Mouse (Mus musculus) forebrain, embryonic 10.5 days (tissue): ENCODE measurements around the gene Ppp1r27. TPM values are rescaled to one million over a fixed set of nuclear protein-coding genes. Genes with fewer than 3 reads are reported as not detected.
A peak's percentile ranks its signal among the peaks of the same experiment; 100 is the strongest.
"Not testable (repeated sequence)": the region's sequence is repeated elsewhere in the genome, so short reads cannot be mapped to it uniquely, and the experiment has no call there.

Source experiments
- DNase-seq: peaks from one replicate; pipeline ENCODE4 v3.0.0-alpha.2; 2017; ENCODE audit warnings: low spot score; ENCODE audit errors: extremely low spot score
- H3K27ac ChIP-seq: fragments of 300-500 bp; sonication (generic); 2 replicates; pipeline ENCODE4 v1.5.1; 2016; ENCODE audit warnings: mild to moderate bottlenecking
- H3K27me3 ChIP-seq: fragments of 300-500 bp; sonication (generic); 2 replicates; pipeline ENCODE4 v1.6.1; 2016; ENCODE audit warnings: mild to moderate bottlenecking; ENCODE audit not compliant: poor library complexity, severe bottlenecking
- H3K36me3 ChIP-seq: fragments of 300-500 bp; sonication (generic); replicated peaks from 2 replicates; pipeline ENCODE4 v1.6.1; 2016; ENCODE audit warnings: mild to moderate bottlenecking, moderate library complexity
- H3K4me1 ChIP-seq: fragments of 300-500 bp; sonication (generic); 2 replicates; pipeline ENCODE4 v1.6.1; 2016
- H3K4me3 ChIP-seq: fragments of 300-500 bp; sonication (generic); 2 replicates; pipeline ENCODE4 v1.5.1; 2016; ENCODE audit warnings: mild to moderate bottlenecking, moderate library complexity
- H3K9me3 ChIP-seq: fragments of 300-500 bp; sonication (generic); 2 replicates; pipeline ENCODE4 v1.6.1; 2016; ENCODE audit warnings: mild to moderate bottlenecking, moderate library complexity
- WGBS: fragments of 180-500 bp; shearing (Covaris S2); methylation state at CpG from one replicate; pipeline ENCODE4 v1.1.7; 2016; 5-methylcytosine and 5-hydroxymethylcytosine counted together
- polyA plus RNA-seq: library from polyadenylated mRNA; unstranded; fragments of >200 nt; fragmentation: Nextera tagmentation; extraction: Ambion mirVana; gene quantifications from 2 replicates; pipeline ENCODE4 v1.2.1, GENCODE M21; 2016

Ppp1r27 gene
- polyA plus RNA-seq, 1 experiment from 2014 or later, result not detected

GRCm38 (mm10) chr11:120572417-120572751, 21.5 kb upstream of the Ppp1r27 start:
- H3K36me3 ChIP-seq, result peaks cover 54% of the 10 kb centered on the region
- under 1% methylated on average over 24 of the region's 24 CpGs for WGBS
- peak overlapping the region; percentile 95 for H3K4me3 ChIP-seq
- no peak for DNase-seq
- peak overlapping the region; percentile 95 for H3K27ac ChIP-seq
- H3K9me3 ChIP-seq, result no peaks in the 10 kb centered on the region
- H3K4me1 ChIP-seq, result peaks cover 30% of the 10 kb centered on the region
- H3K27me3 ChIP-seq, result no peaks in the 10 kb centered on the region

GRCm38 (mm10) chr11:120571754-120572416, 21.0 kb upstream of the Ppp1r27 start:
- Histone ChIP-seq H3K27ac (peak overlapping the region; percentile 95), H3K4me1 (peaks cover 30% of the 10 kb centered on the region), H3K9me3 (no peaks in the 10 kb centered on the region), H3K4me3 (peak overlapping the region; percentile 95), H3K27me3 (no peaks in the 10 kb centered on the region), H3K36me3 (peaks cover 54% of the 10 kb centered on the region)
- no peak for DNase-seq
- 20% methylated on average over 11 of the region's 11 CpGs for WGBS

GRCm38 (mm10) chr11:120571122-120571521, 20.2 kb upstream of the Ppp1r27 start:
- Histone ChIP-seq H3K27ac (no peak overlapping the region), H3K36me3 (peaks cover 55% of the 10 kb centered on the region), H3K4me3 (peak overlapping the region; percentile 95), H3K9me3 (no peaks in the 10 kb centered on the region), H3K4me1 (peaks cover 30% of the 10 kb centered on the region), H3K27me3 (no peaks in the 10 kb centered on the region)
- WGBS, result 88% methylated on average over 3 of the region's 3 CpGs
- DNase-seq, result no peak

DNA sequence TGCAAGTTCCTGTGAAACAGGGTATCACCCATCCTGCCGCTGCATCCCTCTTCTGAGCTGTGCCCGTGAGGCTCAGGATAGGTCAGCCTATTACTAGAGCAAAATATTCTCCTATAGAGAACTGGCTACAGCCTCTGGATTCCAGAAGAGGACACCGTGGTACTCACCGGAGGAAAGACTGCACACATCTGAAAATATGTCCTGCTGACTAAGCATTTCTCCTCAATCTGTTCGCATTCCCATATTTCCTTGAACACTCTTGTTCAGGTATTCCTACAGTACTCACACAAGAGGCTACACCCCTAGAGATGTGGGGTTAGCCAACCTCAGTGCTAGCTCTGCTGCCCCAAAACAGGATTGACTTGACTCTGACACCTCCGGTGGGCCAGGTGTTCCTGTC, 17.4 kb upstream of the Ppp1r27 start:
- DNase-seq, result no peak
- Histone ChIP-seq H3K4me3 (no peak overlapping the region), H3K36me3 (peaks cover 82% of the 10 kb centered on the region), H3K27me3 (no peaks in the 10 kb centered on the region), H3K9me3 (no peaks in the 10 kb centered on the region), H3K4me1 (peaks cover 17% of the 10 kb centered on the region), H3K27ac (no peak overlapping the region)
- 96% methylated on average over 6 of the region's 6 CpGs for WGBS

DNA sequence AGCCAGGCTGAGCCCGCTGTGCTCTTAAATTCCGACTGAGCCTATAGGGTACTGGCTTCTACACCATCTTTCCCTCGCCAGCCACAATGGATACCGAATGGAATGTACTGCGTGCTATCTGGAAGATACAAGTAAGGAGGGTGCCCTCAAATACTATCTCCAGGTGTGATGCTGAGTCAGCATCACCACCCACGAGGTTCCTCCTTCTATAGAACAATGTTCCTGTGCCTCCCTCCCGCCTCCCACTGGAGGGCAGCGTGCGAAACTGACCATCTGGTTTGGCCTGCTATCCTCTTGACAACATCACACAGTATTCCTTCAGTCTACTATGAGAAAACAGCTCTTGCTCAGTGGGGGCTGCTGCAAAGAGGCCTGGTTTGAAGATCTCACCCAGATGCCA, 14.2 kb upstream of the Ppp1r27 start:
- Histone ChIP-seq H3K4me1 (no peaks in the 10 kb centered on the region), H3K4me3 (no peak overlapping the region), H3K27ac (no peak overlapping the region), H3K9me3 (no peaks in the 10 kb centered on the region), H3K36me3 (peaks cover 99% of the 10 kb centered on the region), H3K27me3 (no peaks in the 10 kb centered on the region)
- 90% methylated on average over 9 of the region's 9 CpGs for WGBS
- no peak for DNase-seq

- no peaks in the 10 kb centered on the region for H3K4me1 ChIP-seq
- no peak overlapping the region for H3K4me3 ChIP-seq
- DNase-seq, result no peak
- H3K27ac ChIP-seq, result no peak overlapping the region
- no peaks in the 10 kb centered on the region for H3K27me3 ChIP-seq
- 97% methylated on average over 13 of the region's 13 CpGs for WGBS
- no peaks in the 10 kb centered on the region; the same call in 1 of the 2 replicates for H3K9me3 ChIP-seq
- H3K36me3 ChIP-seq, result peaks cover 95% of the 10 kb centered on the region
Observed at GRCm38 (mm10) chr11:120562949-120563348, 12.0 kb upstream of the Ppp1r27 start.

DNA sequence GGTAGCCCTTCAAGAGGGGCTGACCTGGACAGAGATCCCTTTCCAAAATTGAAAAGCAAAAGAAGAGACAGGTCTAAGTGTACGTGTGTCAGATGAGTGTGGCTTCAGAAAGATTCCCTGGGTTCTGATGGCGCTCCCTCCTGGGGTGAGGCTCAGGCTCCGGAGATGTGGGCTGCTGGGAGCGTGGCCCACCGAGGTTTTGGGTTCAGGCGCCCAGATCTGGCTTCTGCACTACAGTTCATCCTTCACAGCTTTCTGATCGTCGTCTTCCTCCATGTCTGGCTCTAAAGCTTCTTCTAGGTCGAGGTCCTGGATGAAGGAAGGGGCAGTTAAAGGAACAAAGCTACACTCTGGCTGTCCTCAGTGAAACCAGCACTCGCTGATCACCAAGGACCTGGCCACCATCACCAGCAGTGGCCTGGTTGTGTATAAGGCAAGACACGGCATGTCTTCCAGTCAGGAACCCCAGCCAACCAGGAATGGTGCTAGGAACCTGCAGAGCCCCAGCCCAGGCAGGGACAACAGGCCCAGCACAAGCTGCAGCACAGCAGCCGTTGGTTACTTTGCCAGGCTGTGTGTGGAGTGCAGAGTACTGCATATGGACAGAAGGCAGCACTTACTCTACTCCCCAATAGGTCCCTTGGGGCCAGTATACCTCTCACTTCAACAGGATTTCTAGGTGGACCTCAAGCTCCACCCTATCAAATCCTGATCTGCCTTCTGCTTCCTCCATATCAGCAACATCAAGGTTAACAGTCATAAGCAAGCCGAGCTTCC, 10.2 kb upstream of the Ppp1r27 start:
- Histone ChIP-seq H3K27ac (no peak overlapping the region), H3K36me3 (peaks cover 77% of the 10 kb centered on the region), H3K27me3 (no peaks in the 10 kb centered on the region), H3K9me3 (peaks cover 9% of the 10 kb centered on the region), H3K4me3 (no peak overlapping the region), H3K4me1 (no peaks in the 10 kb centered on the region)
- DNase-seq, result no peak
- 93% methylated on average over 13 of the region's 13 CpGs for WGBS

DNA sequence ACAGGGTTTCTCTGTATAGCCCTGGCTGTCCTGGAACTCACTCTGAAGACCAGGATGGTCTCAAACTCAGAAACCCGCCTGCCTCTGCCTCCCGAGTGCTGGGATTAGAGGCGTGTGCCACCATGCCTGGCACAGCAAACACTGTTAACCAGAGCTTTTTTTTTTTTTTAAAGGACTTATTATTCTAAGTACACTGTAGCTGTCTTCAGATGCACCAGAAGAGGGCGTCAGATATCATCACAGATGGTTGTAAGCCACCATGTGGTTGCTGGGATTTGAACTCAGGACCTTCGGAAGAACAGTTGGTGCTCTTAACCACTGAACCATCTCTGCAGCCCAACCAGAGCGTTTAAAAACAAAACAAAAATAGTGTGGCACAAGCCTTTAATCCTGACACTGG, 7.9 kb upstream of the Ppp1r27 start:
- not testable (repeated sequence) for H3K4me3 ChIP-seq, H3K27me3 ChIP-seq, H3K9me3 ChIP-seq, H3K4me1 ChIP-seq, H3K27ac ChIP-seq, DNase-seq
- WGBS, result 90% methylated on average over 6 of the region's 6 CpGs
- H3K36me3 ChIP-seq, result peaks cover 54% of the 10 kb centered on the region

GRCm38 (mm10) chr11:120555260-120555659, 4.3 kb upstream of the Ppp1r27 start:
- H3K36me3 ChIP-seq, result peaks cover 23% of the 10 kb centered on the region
- no peak overlapping the region for H3K27ac ChIP-seq
- 88% methylated on average over 2 of the region's 2 CpGs for WGBS

DNA sequence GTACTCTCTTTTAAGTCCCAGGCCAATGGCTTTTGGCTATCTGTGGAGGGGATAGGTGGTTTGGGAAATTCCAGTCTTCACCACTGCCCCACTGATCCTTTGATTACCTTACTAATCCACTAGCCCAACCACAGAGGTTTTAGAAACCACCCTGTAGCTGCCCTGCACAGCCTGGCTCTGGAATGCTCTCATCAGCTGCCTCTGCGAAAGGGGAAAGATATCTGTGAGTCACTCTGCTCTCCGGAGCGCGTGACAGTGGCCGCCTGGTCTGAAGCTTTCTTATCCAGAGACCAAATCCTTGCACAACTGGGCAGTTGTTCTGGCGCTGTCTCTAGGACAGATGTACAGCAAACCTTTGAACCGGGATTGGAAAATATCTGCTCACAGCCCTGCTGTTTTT, 3.9 kb upstream of the Ppp1r27 start:
- H3K27ac ChIP-seq, result no peak overlapping the region
- H3K4me3 ChIP-seq, result no peak overlapping the region
- DNase-seq, result no peak
- peaks cover 9% of the 10 kb centered on the region for H3K9me3 ChIP-seq
- no peaks in the 10 kb centered on the region for H3K27me3 ChIP-seq
- WGBS, result 80% methylated on average over 7 of the region's 7 CpGs
- peaks cover 19% of the 10 kb centered on the region for H3K36me3 ChIP-seq
- peaks cover 10% of the 10 kb centered on the region for H3K4me1 ChIP-seq

More at GRCm38 (mm10) chr11:120555260-120555659, 4.3 kb upstream of the Ppp1r27 start:
- H3K4me3 ChIP-seq, result no peak overlapping the region; the same call in 1 of the 2 replicates
- H3K4me1 ChIP-seq, result peaks cover 6% of the 10 kb centered on the region
- no peak for DNase-seq
- peaks cover 9% of the 10 kb centered on the region for H3K9me3 ChIP-seq
- H3K27me3 ChIP-seq, result no peaks in the 10 kb centered on the region

GRCm38 (mm10) chr11:120552736-120553135, 1.8 kb upstream of the Ppp1r27 start:
- H3K4me1 ChIP-seq, result peaks cover 29% of the 10 kb centered on the region
- 85% methylated on average over 5 of the region's 5 CpGs for WGBS

GRCm38 (mm10) chr11:120549986-120550809, 734 bp downstream of the Ppp1r27 start:
- no peaks in the 10 kb centered on the region for H3K27me3 ChIP-seq
- DNase-seq, result no peak
- peaks cover 33% of the 10 kb centered on the region for H3K4me1 ChIP-seq
- peak overlapping the region; percentile 78 for H3K4me3 ChIP-seq
- H3K9me3 ChIP-seq, result no peaks in the 10 kb centered on the region
- H3K27ac ChIP-seq, result peak overlapping the region; percentile 96
- H3K36me3 ChIP-seq, result peaks cover 19% of the 10 kb centered on the region
- 80% methylated on average over 11 of the region's 11 CpGs for WGBS

More at GRCm38 (mm10) chr11:120552736-120553135, 1.8 kb upstream of the Ppp1r27 start:
- Histone ChIP-seq H3K4me3 (no peak overlapping the region), H3K36me3 (peaks cover 8% of the 10 kb centered on the region), H3K9me3 (peaks cover 8% of the 10 kb centered on the region), H3K27me3 (no peaks in the 10 kb centered on the region), H3K27ac (no peak overlapping the region)
- no peak for DNase-seq
